Mouse (Mus musculus): Measurements from ENCODE around the gene Arl14. TPM values are rescaled to one million over a fixed set of nuclear protein-coding genes. Genes with fewer than 3 reads are reported as not detected.
"Not testable (repeated sequence)": the region's sequence is repeated elsewhere in the genome, so short reads cannot be mapped to it uniquely, and the experiment has no call there.

Gene Arl14
- total RNA-seq, 2 experiments from 2014 or later = not detected

DNA sequence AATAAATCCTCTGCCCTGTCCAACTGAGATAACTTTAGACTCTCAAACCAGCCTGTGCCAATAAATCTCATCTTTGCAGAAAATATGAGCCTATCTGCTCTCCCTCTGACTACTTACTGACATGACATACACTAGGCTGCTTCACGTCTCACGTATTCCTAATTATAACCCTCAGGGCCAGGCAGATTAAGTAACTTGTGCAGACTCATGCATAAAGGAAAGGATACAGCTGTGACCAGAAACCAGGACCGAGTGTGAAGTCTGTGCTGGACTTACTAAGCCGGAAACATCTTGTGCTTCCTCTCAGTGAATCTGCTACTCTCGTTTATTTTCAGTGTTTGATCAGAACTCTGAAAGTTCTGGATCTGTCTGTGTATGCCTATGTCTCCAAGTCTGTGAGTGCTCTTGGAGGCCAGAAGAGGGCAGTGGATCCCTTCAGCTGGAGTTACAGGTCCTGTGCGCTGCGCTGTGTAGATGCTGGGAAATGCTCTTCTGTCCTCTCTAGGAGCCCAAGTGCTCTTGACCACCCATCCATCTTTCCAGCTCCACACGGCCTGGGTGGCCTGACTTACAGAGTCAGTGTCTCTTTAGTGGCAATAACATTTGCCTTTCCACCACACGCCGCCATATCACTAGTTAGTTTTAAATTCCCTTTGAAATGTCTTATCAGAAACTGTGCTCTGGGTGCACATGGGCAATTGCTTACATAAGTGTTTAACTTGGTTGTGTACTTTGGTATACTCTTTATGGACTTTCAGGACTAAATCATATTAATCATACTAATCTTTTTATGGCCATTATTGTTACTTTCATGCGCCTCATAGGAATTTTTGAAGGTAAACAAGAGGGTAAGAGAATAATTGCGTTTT, 13.5 kb upstream of the Arl14 start:
- no peak for ATAC-seq (replicated peaks; ENCODE audit: low FRiP score, poor library complexity, severe bottlenecking)

DNA sequence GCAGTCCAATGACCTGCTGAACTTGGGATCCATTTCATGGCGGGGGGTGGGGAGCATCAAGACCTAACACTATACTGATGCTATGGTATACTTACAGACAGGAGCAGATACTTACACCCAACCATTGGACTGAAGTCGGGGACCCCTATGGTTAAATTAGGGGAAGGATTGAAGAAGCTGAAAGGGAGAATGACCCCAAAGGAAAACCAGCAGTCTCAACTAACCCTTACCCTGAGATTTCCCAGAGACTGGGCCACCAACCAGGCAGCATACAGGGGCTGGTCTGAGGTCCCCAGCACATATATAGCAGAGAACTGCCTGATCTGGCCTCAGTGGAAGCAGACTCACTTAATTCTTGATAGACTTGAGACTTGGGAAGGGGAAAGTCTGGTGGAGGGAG, 10.0 kb upstream of the Arl14 start:
- ATAC-seq (replicated peaks; ENCODE audit: low FRiP score, poor library complexity, severe bottlenecking) = no peak

- no peak for ATAC-seq (replicated peaks; ENCODE audit: low FRiP score, poor library complexity, severe bottlenecking)
Observed at GRCm38 (mm10) chr3:69213465-69213864, 8.8 kb upstream of the Arl14 start.

DNA sequence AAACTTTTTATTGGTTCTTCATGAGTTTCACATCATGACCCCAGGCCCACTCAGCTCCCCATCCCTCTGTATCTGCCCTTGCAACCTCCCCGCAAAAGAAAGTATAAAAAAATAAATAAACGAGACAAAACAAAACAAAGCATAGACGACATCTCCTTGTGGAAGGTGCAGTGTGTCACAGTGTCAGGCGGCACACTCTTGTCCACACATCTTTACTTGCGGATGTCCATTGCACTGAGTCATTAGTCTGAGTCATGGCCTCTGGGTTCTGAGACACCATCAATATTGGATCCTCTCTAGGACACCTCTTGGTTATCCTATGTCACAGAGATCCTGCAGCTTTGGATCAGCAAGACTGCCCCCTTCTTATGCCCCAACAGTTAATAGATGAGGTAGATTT, 7.7 kb upstream of the Arl14 start:
- no peak for ATAC-seq (replicated peaks; ENCODE audit: low FRiP score, poor library complexity, severe bottlenecking)

DNA sequence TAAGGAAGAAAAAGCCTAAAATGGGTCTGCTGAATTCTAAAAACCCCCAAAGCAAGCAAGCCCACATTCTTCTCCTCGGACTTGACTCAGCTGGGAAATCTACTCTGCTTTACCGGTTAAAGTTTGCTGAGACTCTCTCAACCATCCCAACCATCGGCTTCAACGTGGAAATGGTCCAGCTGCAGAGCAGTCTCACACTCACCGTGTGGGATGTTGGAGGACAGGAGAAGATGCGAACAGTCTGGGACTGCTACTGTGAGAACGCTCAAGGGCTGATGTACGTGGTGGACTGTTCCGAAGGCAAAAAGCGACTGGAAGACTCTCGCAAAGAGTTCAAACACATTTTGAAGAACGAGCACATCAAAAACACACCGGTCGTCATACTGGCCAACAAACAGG, 282 bp downstream of the Arl14 start:
- no peak for ATAC-seq (replicated peaks; ENCODE audit: low FRiP score, poor library complexity, severe bottlenecking)

- no peak for ATAC-seq (replicated peaks; ENCODE audit: low FRiP score, poor library complexity, severe bottlenecking)
Observed at GRCm38 (mm10) chr3:69222987-69223386, 768 bp downstream of the Arl14 start.

- no peak for ATAC-seq (replicated peaks; ENCODE audit: low FRiP score, poor library complexity, severe bottlenecking)
Observed at GRCm38 (mm10) chr3:69223666-69224065, 1.4 kb downstream of the Arl14 start.

DNA sequence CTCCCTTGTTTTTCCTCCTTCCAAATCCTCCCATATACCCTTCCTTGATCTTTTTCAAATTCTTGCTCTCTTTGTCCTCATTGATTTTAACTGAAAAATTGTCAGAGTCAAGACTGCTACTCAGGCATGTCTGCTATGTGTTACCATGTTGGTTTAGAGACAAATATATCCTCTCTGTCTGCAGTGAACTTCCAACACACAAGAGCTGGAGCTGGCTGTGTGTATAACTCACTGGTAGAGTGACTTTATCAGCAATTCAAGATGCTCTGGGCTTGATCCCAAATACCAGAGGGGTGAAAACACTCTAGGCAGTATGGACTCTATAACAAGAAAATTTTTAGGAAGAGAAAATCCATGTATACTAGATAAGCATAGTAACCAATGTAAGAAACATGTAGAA, 2.8 kb downstream of the Arl14 start:
- ATAC-seq (replicated peaks; ENCODE audit: low FRiP score, poor library complexity, severe bottlenecking) = no peak

GRCm38 (mm10) chr3:69226496-69226895, 4.3 kb downstream of the Arl14 start:
- ATAC-seq (replicated peaks; ENCODE audit: low FRiP score, poor library complexity, severe bottlenecking) = no peak

- ATAC-seq (replicated peaks; ENCODE audit: low FRiP score, poor library complexity, severe bottlenecking) = no peak
Observed at GRCm38 (mm10) chr3:69228002-69228401, 5.8 kb downstream of the Arl14 start.

DNA sequence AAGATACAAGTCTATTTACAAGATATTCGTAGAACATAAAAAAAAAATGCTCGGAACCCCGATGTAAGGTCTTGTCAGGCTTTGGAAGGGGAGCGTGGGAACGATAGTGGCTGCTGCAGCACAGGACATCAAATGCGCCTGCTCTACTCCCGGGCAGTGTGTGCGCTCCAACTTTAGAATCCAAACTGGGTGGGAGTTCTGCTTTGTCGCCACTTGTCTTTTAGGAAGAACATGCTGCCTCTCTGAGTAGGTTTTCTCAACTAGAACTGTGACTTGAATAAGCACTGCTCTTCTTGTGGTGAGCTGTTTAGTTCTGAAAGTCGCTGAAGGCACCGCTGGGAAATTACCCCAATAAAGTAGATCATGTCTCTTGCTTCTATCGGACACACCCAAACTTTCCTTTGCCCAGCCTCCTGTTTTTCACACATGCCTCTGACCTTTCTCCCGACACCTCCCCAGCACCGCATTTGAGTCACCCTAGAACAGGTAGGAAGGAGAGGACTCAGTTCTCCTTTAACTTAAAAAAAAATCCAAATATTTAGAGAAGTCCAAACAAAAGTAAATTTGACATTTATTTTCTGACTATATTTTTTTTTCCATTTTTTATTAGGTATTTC, 9.4 kb downstream of the Arl14 start:
- no peak for ATAC-seq (replicated peaks; ENCODE audit: low FRiP score, poor library complexity, severe bottlenecking)

DNA sequence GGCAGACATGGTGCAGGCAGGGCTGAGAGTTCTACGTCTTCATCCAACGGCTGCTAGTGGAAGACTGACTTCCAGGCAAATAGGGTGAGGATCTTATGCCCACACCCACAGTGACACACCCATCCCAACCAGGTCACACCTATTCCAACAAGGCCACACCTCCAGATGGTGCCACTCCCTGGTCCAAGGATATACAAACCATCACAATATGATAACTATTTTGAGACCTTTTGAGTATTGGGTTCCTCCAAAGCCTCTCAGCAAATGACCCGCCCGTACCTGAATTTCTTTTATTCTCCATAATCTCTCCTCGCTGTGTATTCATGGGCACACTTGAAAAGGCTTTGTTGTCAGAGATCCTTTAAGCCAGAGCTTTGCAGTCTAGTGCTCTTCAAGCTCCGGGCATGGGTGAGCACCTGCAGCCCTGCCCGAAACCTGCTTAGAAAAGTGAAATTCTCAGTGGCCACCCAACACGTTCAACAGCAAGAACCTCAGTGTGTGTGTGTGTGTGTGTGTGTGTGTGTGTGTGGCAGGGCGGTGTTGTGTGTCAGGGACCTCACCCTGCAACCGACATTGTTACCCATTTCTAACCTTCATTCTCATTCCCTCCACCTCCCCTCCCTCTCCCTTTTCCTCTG, 11.5 kb downstream of the Arl14 start:
- not testable (repeated sequence) for ATAC-seq (replicated peaks; ENCODE audit: low FRiP score, poor library complexity, severe bottlenecking)

DNA sequence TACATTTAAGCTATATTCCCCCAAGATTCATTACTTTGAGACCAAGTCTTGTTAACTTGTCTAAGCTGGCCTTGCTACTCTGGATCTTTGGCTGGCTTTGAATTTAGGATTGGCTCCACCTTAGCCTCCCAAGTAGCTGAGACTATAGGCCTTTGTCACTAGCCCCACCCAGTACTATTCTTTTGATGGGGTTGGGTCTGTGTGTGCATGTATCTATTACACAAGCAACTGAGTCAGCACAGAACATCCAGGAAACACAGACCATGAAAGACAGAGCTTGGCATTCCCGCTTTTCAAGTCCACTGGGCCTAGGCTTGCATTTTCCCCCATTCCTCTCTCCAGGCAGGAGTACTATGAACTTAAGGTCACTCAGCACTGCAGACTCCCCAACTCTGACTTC, 12.3 kb downstream of the Arl14 start:
- ATAC-seq (replicated peaks; ENCODE audit: low FRiP score, poor library complexity, severe bottlenecking) = no peak

GRCm38 (mm10) chr3:69235806-69236205, 13.6 kb downstream of the Arl14 start:
- ATAC-seq (replicated peaks; ENCODE audit: low FRiP score, poor library complexity, severe bottlenecking) = no peak

- no peak for ATAC-seq (replicated peaks; ENCODE audit: low FRiP score, poor library complexity, severe bottlenecking)
Observed at GRCm38 (mm10) chr3:69236491-69236890, 14.3 kb downstream of the Arl14 start.

- peak; percentile 68; the same call in 1 of the 2 replicates for ATAC-seq (replicated peaks; ENCODE audit: low FRiP score, poor library complexity, severe bottlenecking)
Observed at GRCm38 (mm10) chr3:69238141-69238851, 16.1 kb downstream of the Arl14 start.

DNA sequence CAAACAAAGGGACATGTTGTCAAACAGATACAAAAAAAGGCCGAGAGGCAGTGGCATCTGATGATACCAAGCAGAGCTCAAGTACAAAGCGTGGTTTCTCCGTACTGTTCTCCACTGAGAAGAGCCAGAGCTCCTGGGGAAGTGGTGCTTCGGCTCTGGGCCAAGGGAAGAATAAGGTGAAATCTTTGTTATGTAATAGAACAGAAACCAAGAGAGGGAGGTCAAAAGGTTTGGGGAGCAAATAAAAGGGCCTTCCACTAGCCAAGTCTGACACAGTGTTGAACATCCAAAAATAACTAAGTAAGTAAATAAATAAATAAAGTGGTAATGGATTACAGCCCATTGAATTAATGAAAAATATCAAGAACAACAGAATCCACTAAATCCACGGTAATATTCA, 17.0 kb downstream of the Arl14 start:
- no peak for ATAC-seq (replicated peaks; ENCODE audit: low FRiP score, poor library complexity, severe bottlenecking)

GRCm38 (mm10) chr3:69241020-69241419, 18.8 kb downstream of the Arl14 start:
- no peak for ATAC-seq (replicated peaks; ENCODE audit: low FRiP score, poor library complexity, severe bottlenecking)

DNA sequence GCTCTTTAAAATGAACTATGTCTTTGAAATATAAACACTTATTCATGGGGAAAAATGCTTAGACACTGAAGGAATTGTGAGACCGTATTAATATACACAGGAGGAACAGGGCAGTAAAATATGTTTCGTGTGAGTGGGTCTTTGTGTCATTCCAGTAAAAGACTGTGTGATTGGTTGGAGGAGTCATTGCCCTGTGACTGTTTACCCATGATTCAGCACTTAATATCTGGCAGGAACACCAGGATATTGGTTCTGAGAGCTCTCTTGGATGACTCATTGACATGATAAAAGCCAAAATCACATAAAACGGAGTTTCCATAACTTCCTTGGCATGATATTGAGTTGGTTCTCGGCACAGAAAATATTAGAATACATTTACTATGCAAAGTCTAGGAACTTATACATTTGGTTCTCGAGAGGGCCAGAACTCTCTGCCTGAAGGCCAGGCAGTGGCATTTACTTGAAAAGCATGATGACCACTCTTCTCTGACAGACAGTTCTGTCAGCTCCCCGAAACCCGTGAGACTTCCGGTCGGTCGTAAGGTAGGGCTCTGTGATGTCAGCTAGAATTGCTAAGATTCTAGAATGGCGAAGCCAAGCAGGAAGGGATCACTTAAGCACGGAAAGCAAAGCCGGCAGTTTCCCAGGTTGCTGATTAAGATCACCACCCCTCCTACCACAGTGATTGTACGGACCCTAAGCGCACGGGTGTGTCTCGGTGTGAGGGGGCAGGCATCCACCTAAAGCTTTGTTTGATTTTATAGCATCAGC, 31.1 kb downstream of the Arl14 start:
- no peak for ATAC-seq (replicated peaks; ENCODE audit: low FRiP score, poor library complexity, severe bottlenecking)

- no peak for ATAC-seq (replicated peaks; ENCODE audit: low FRiP score, poor library complexity, severe bottlenecking)
Observed at GRCm38 (mm10) chr3:69254676-69255075, 32.5 kb downstream of the Arl14 start.
